Mouse (Mus musculus) E14TG2a.4 (cell line): Measurements from ENCODE around the gene Prr5.

ENCODE experiments used
- CTCF ChIP-seq: conservative IDR thresholded peaks from 2 replicates; pipeline ENCODE4 v1.5.1; 2014; ENCODE audit warnings: low read length
- NANOG ChIP-seq: IDR thresholded peaks from 2 replicates; pipeline ENCODE4 v1.6.1; 2014; ENCODE audit warnings: borderline replicate concordance, low read length, mixed read lengths
- POU5F1 ChIP-seq: IDR thresholded peaks from 2 replicates; pipeline ENCODE4 v1.6.1; 2014; ENCODE audit warnings: low read length, borderline replicate concordance

GRCm38 (mm10) chr15:84638405-84638804, 31.0 kb upstream of the Prr5 start:
- TF ChIP-seq CTCF (no peak), POU5F1 (no peak), NANOG (no peak)
